Mouse (Mus musculus) cerebellum, adult 2 months (tissue): ENCODE results near the gene Slc25a16.

Experiments
- CTCF ChIP-seq: fragments of 200-500 bp; IDR thresholded peaks from 2 replicates; pipeline ENCODE4 v1.5.1; 2011; ENCODE audit warnings: low read depth, mild to moderate bottlenecking, control low read depth, low read length, moderate library complexity, borderline replicate concordance; ENCODE audit not compliant: insufficient read depth
- POLR2A ChIP-seq: fragments of 200-500 bp; IDR thresholded peaks from 2 replicates; pipeline ENCODE4 v1.6.1; 2011; ENCODE audit warnings: low read length, control low read depth, borderline replicate concordance; ENCODE audit not compliant: insufficient read depth

- TF ChIP-seq POLR2A: no peak
- TF ChIP-seq CTCF: no peak
Observed at GRCm38 (mm10) chr10:62894447-62894846, 26.0 kb upstream of the Slc25a16 start.
